Mouse (Mus musculus): ENCODE results near the gene Mettl1. TPM values are rescaled to one million over a fixed set of nuclear protein-coding genes. Genes with fewer than 3 reads are reported as not detected.
A peak's percentile ranks its signal among the peaks of the same experiment; 100 is the strongest.
"Not testable (repeated sequence)": the region's sequence is repeated elsewhere in the genome, so short reads cannot be mapped to it uniquely, and the experiment has no call there.

Gene Mettl1
- total RNA-seq, 2 experiments from 2014 or later: 10.2 to 10.9 TPM

DNA sequence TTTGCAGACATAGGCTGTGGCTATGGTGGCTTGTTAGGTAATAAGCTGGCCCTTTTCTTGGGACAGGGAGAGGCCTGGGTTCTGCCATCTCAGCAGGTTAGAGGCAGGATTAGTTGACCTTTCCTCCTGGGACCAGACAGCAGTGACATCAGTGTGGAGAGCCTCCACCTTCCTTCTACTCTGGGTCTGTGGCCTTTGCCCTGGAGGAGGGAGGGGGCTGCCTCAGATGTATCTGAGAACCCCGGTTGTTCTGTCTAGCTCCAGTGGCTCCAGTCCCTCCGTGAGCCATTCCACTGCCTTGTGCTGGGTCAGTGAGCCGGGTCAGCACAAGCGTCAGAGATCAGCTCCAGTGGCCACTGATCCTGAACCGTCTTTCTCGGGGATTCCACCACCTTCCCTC lies 2.0 kb downstream of the Mettl1 start:
- no peak for DNase-seq (ENCODE audit: low spot score in 2 of 2)

DNA sequence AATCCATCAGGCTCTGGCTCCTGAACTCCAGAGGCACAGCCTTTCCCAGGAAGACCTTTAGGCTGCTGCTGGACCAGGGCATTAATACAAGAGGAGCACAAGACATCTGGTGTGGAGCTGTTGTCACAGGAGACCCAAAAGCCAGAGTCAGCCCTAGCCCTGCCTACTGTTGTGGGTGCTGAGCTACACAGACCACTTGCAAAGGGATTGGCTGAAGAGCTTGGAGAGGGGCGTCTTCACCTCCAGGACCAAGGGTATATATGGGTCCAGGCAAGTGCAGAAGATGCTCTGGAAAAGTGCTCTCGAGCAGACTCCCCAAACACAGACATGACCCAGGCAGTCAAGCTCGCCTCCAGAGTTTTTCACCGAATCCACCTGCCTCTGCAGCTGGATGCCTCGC lies 6.7 kb downstream of the Mettl1 start, which contains the start of gene Cyp27b1:
Gene Cyp27b1, plus strand, starts transcription at position 297 of the 400 bp plus-strand sequence.
- no peak for DNase-seq (ENCODE audit: low spot score in 2 of 2)

DNA sequence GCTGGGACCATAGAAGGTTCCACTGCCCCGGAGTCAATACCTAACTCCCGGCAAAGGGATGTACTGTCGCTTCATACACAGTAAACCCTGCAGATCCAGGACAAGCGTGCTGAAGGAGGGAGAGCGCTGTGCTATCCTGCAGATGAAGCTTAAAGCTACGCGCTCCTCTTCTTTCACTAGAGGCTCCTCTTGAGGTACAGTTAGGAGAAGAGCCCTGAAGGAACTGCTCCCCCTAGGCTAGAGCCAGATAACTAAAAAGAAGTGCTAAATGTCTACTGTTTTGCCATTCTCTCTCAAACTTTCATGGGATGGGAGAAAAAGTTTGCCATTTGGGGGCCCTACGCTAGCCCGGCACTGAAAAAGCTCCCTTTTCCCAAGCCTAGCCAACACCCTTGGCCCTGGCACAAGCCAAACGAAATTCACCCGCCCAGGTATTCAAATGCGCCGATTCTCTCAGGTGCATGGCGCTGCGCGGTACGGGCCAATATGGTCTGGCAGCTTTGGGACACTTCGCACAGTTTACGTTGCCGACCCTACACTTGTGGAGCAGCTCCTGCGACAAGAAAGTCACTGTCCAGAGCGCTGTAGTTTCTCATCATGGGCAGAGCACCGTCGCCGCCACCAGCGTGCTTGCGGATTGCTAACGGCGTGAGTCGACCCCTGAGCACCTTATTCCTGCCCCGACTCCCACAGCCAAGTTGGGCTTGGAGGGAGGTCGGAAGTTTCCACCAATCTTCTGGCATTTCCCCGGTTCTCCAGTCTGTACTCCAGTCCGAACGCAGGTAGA lies 7.6 kb downstream of the Mettl1 start:
- no peak for DNase-seq (ENCODE audit: low spot score in 2 of 2)

DNA sequence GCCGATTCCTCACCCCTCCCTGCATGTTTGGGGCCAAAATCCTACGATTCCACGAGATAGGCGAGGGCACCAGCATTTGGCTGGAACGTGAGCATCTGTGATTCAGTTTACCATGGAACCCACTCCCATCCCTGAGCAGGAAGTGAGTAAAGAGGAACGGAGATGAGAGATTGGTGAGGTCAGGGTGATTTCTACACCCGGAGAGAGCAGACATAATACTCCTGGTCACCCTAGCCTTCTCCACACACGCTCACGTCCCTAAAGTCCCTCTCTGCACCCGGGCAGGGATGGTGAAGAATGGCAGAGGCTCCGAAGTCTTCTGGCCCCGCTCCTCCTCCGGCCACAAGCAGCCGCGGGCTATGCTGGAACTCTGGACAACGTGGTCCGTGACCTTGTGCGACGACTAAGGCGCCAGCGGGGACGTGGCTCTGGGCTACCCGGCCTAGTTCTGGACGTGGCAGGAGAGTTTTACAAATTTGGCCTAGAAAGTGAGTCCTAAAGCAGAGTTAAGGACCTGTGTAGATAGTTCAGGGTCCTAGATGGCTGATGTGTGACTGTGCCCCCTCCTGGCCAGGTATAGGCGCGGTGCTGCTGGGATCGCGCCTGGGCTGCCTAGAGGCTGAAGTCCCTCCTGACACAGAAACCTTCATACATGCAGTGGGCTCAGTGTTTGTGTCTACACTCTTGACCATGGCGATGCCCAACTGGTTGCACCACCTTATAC lies 8.3 kb downstream of the Mettl1 start:
- no peak for DNase-seq (ENCODE audit: low spot score in 2 of 2)

DNA sequence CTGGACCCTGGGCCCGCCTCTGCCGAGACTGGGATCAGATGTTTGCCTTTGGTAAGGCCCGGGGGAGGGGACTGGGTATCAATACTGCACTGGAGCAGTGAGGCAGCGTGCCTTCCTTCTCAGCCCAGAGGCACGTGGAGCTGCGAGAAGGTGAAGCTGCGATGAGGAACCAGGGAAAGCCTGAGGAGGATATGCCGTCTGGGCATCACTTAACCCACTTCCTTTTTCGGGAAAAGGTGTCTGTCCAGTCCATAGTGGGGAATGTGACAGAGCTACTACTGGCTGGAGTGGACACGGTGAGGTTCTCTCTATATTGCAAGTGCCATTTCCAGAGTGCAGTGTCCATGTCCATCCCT lies 8.9 kb downstream of the Mettl1 start:
- no peak for DNase-seq (ENCODE audit: low spot score in 2 of 2)

DNA sequence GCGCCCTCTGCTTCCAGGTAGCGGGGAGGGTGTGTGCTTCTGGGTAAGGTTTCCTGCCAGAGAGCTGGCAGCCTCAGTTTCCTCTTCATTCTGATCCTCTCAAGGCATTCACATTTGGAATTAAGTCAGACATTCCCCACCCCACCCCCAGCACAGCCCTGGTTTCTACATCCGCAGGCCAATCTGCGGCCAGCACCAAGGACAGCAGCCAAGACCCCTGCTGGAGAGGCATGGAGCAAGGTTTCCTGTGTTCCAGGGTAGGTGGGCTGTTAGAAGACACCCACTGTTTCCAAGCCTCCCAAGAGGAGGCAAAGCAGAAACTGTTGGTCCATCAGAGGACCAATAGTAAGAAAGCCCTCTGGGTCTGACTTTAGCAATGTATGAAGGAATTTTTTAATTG lies 13.4 kb downstream of the Mettl1 start:
- no peak for DNase-seq (ENCODE audit: low spot score in 2 of 2)

DNA sequence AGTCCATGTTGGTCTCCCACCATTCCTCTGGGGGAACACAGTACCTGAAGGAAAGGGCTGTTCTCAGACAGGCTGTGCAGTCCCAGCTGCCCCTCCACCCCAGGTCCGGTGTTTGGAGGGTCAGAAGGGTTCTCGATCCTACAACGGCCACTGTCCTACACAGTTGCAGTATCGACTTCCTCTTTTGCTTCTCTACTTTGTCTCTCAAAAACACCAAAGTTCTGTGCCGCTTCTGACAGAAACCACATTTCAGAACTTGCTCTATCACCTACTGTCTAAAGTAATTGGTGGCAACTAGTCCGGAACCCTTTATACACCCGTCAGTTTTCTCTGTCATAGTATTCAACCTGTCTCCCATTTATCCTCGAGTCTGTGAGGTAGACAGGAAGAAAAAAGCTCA lies 14.2 kb downstream of the Mettl1 start:
- DNase-seq (ENCODE audit: low spot score in 2 of 2): no peak

DNA sequence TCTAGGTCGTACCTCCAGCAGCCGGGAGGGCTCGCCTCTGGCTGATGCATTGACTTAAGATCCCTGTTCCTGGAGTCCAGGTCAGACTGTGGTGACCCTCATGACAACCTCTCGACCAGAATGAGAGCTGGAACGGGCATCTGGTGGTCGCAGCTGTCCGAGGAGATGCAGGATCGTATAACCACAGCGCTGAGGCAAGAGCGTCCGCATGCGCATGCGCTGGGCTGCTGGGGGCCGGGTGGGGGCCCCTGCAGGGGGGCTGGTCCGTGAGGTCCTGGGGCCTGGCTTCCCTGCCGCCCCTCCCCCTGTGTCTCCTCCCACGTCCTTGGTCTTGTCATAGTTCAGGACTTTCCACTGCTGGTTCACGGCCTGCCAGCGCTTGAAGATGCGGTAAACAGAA lies 15.3 kb downstream of the Mettl1 start:
- DNase-seq (ENCODE audit: low spot score in 2 of 2): no peak

DNA sequence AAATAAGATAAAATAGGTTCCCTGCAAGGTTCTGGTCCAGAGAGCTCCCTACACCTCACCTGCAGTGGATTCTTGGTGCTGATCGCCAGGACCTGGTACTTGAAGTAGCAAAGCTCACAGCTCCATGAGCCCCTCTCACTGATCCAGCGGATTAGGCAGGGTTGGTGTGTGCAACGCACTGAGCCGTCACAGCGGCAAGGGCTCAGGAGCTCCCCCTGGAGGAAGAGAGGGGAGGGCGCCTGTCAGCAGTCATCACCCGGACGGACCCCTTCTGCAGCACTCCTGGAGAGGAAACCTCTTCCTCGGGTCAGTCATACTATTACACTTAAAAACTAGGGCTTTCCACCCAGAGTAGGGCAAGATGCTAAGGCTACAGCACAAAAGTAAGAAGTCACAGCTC lies 16.9 kb downstream of the Mettl1 start:
- DNase-seq (ENCODE audit: low spot score in 2 of 2): peak; percentile 69 to 83

DNA sequence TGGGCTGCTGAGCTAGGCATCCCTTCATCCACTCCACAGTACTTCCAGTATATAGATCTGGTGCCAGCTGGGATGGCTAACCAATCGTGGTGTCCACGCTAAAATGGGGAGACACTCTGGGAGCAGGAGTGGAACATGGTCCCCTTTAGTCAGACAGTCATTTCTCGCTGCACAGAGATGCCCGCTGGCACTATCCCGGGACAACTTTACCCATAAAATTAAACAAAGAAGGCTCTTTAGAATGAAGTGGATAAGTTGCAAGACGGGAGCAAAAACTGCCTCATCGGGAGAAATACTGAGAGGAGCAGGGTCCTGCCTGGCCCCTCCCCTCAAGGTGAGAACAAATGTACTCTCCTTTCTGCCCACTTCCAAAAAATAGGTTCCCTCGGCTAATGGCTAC lies 17.5 kb downstream of the Mettl1 start:
- DNase-seq (ENCODE audit: low spot score in 2 of 2): no peak

DNA sequence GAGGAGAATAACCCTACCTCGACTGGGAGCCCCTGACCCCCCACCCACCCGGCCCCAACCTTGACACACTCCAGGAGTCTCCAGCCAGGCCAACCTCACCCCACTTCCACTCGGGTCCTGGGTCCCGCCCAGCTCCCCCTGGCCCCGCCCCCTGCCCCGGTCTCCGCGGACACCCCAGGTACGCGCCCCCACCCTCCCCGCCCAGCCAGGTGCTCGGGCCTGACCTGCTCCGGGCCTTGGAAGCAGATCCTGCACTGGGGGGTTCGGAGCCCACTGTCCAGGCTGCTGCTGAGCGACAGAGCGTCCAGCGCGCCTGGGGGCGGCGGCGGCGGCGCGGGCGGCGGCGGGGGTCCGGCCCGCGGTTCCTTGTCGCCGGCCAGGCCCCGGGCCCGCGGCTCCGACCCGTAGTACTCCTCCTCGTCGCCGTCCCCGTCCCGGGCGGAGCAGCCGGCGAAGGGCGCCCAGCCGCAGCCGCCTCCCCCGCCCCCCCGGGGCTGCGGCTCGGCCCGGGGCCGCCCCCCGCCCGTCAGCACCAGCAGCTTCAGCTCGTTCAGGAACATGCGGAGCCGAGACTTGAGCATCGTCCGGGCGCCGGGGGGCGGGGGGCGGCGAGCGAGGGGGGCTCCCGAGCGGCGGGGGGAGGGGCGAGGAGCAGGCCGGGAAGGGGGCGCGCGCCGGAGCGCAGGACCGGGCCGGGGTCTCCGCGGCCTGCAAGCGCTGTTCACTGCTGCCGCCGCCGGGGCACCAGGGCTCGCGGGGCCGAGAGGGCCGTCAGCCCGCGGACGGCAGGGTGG lies 18.2 kb downstream of the Mettl1 start:
- DNase-seq (ENCODE audit: low spot score in 2 of 2): no peak

DNA sequence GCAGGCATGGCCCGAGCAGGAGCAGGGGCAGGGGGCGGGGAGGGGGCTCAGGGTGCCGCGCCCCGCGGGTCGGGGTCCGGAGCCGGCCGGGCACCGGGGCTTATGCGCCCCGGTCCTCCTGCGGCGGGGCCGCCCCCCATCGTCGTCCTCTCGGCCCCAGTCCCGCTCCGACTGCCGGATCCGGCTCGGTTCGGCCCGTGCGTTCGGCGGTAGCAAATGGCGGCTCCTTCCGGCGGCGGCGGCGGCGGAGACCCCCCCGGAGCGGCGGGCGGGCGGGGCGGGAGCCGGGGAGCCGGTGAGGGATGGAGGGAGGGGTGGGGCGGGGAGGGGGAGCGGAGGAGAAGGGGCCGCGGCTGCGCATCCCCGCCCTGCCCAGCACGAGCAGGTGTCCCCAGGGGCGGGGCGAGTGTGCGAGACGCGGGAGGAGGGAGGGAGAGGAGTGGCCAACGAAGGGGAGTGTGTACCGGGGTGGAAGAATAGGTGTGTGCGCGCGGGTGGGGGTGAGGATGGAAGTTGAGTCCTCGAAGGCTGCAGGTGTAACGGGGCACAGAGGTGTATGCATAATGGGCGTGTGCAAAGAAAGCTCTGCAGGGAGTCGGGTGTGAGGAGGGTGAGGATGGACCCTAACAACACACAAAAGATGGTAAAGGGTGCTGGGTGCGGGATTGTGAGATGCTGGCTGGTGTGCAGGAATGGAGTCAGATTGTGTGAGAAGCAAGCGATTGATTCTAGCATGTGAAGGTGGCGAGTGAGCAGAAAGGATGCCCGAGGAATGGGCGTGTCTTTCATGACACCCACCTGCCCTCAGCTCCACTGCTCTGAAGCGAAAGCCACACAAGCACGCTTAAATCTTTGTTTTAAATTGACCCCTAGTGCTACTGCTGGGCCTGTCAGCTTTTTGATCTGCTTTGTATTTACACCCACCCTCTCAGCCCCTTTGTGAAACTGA lies 19.0 kb downstream of the Mettl1 start, which contains the start of gene March9:
Gene March9, minus strand, starts transcription at position 217 of the 949 bp plus-strand sequence.
- DNase-seq (ENCODE audit: low spot score in 2 of 2): peak; percentile 54 to 81

DNA sequence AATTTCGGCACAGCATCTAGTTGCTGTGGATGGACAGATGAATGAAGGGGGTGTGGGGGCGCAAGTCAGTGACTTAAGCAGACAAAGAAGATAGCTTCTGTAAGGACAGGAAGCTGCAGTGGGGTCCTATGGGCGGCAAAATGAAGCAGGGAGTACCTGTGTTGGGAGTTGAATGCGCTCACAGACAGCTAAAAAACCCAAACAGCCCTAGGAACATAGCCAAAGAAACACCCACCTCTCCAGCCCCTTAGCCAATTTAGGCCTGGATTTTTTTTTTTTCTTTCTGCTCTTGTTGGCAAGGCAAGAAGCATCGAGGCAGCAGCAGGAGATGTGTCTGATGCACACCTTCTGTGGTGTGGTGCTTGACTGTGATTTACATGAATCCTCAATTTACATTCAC lies 19.9 kb downstream of the Mettl1 start:
- DNase-seq (ENCODE audit: low spot score in 2 of 2): no peak

DNA sequence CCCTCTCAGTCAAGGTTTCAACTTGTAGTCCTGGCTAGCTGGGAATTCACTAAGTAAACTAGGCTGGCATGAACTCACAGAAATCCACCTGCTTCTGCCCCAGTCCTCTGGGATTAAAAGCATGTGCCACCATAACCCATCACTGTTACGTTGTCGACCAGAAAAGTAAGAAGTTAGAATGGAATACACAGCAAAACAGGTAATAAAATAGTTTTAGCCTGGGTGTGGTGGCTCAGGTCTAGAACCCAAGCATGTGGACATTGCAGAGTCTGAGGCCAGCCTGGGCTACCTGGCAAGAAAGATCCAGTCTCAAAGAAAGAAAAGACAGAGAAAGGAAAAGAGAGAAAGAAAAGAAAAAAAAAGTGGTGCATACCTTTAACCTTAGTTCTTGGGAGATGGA lies 20.3 kb downstream of the Mettl1 start:
- no peak for DNase-seq (ENCODE audit: low spot score in 2 of 2)

DNA sequence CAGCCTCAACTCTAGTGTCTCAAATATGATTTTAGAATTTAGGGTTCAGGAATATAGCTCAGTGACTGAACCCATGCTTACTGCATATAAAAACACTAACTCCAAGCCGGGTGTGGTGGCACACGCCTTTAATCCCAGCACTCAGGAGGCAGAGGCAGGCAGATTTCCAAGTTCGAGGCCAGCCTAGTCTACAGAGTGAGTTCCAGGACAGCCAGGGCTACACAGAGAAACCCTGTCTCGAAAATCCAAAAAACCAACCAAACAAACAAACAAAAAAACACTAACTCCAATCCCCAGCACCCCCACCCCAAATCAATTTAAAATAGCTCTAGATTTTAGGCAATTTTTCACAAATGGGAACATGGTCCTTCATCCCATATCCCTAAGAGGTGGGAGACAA lies 20.9 kb downstream of the Mettl1 start:
- DNase-seq (ENCODE audit: low spot score in 2 of 2): not testable (repeated sequence)

DNA sequence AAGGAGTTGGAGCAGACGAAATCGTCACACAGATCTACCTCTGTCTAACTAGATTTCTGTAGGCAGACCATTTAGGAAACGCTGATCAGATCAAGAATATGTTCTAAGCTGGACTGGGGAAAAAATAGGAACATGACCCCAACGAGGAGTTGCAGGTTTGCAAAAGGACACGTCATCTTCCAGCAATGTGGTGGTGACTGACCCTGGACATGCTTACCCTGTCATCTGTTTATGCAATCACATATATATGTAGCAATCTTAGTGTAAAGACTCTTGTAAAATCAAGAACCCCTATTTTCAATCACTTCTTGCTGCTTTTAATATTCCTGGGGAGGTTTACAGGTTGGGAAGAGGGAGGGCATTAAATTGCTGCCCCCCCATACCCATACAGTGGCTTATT lies 21.3 kb downstream of the Mettl1 start:
- DNase-seq (ENCODE audit: low spot score in 2 of 2): no peak

DNA sequence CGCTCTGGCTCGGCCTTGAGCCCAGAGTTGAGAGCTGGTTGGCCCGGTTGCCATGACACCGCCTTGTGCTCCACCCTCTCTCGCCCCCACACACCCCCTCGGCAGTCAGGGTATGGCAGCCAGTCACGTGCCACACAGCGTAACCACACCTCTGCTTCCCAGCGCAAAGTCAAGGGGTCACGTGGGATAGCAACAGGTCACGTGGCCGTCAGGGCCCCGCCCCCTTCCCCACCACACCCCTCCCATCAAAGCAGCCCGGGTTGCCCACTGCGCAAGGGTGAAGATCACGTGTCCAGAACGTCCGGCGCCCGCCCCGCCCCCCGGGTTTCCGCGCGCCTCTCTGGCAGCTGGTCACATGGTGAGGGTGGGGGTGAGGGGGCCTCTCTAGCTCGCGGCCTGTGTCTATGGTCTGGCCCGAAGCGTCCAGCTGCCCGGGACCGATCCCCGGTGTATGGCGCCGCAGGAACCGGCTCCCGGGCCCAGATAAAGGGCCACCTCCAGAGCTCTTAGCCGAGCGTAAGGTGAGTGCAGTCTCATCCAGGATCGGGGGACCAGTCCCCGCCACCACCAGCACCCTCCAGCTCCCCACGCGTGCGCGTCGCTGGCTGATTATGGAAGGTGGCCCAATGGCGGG lies 22.1 kb downstream of the Mettl1 start, which contains the start of gene Cdk4:
Gene Cdk4, plus strand, starts transcription at position 296 of the 634 bp plus-strand sequence.
- DNase-seq (ENCODE audit: low spot score in 2 of 2): peak; percentile 98 to 99

DNA sequence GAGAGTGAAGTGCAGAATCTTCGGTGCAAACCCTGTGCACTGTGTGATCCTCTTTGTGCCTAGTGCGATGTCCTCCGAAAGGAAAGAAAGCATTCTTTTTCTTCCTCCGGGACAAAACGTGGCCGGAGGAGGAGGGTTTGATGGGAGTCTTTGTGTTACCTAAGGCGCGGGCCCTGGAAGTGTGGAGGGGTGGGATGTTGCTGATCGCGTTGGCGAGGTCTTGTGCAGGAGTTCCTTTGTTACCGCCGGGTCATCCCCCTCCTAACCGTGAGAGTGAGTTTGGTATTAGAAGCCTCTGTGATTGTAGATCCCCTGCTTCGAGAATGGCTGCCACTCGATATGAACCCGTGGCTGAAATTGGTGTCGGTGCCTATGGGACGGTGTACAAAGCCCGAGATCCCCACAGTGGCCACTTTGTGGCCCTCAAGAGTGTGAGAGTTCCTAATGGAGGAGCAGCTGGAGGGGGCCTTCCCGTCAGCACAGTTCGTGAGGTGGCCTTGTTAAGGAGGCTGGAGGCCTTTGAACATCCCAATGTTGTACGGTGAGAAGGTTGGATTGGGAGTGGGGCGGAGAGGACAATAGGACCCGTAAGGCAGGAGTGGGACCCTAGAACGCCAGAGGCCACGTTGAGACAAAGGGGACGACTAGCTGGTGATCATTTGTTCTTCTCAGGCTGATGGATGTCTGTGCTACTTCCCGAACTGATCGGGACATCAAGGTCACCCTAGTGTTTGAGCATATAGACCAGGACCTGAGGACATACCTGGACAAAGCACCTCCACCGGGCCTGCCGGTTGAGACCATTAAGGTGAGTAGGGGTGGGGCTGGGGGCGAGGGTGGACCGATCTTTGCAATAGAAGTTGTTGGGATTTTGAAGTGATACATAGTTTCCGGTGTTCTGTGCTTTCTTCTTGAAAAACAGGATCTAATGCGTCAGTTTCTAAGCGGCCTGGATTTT lies 23.0 kb downstream of the Mettl1 start:
- no peak for DNase-seq (ENCODE audit: low spot score in 2 of 2)

DNA sequence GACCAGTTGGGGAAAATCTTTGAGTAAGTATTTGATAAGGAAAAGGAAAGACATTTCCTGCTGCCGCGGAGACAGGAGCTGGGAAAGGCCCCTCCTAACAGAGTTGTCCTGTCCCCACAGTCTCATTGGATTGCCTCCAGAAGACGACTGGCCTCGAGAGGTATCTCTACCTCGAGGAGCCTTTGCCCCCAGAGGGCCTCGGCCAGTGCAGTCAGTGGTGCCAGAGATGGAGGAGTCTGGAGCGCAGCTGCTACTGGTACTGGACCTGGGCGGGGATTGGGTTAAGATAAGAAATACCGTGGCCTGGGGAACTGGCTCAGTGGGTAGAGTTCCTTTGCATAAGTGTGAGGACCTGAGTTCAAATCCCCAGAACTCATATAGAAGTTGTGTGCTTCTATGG lies 24.8 kb downstream of the Mettl1 start:
- DNase-seq (ENCODE audit: low spot score in 2 of 2): no peak
